Mouse (Mus musculus): Measurements from ENCODE around the gene Neurog1. TPM values are rescaled to one million over a fixed set of nuclear protein-coding genes. Genes with fewer than 3 reads are reported as not detected.

Gene Neurog1
- total and polyA plus RNA-seq, 3 experiments = not detected

DNA sequence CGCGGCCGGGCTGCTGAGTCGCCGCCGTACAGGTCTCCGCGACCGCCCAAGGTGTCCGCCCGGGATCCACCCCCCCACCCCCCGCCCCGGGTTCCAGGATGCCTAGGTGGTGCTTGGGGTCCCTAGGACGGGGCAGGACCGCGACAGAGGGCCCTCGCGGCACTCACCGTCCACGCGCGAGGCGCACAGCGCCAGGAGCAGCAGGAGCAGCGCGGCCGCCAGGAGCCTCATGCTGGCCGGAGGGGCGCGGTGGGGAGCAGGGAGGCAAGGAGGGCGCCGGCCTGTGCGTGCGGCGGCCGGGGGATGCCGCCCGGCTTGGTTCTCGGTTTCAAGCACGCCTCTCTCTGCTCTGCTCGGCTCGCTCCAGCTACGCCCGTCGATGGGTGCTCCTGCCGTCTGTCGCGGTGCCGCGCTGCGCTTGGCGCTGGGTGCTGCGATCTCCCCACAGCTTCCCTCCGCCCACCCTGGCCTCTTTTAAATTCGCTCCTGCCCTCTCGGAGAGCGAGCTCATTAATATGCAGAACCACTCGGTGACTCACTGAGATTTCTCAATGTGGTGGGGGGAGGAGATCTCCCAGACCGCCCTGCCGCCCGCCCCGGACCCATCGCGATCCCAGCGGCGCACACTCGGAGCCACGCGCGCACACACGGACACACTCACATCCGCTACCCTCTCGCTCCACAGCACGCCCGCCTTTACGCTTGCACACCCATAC, 44.1 kb upstream of the Neurog1 start, which contains the start of gene Cxcl14:
Gene Cxcl14, minus strand, starts transcription at position 609 of the 716 bp plus-strand sequence.
- Histone ChIP-seq H3K36me3 (ENCODE audit: control insufficient read depth in 1 of 2, insufficient read depth in 2 of 2, low read length in 2 of 2) (no peaks in the 10 kb centered on the region), H3K27me3 (ENCODE audit: control insufficient read depth in 1 of 2, insufficient read depth in 2 of 2, low read length in 2 of 2) (no peaks in the 10 kb centered on the region), H3K4me1 (ENCODE audit: control insufficient read depth in 1 of 2, insufficient read depth in 2 of 2, low read length in 2 of 2) (no peaks in the 10 kb centered on the region), H3K9ac (ENCODE audit: control insufficient read depth, low read depth, low read length, poor library complexity, severe bottlenecking) (no peak within 1 kb of the TSS), H3K27ac (ENCODE audit: control insufficient read depth, low read depth, low read length) (no peak within 1 kb of the TSS), H3K79me2 (ENCODE audit: control insufficient read depth, insufficient read depth, low read length, poor library complexity) (no peaks in the 10 kb centered on the region), H3K9me3 (replicated peaks; ENCODE audit: insufficient read depth, low read length) (no peaks in the 10 kb centered on the region), H3K4me3 (ENCODE audit: control insufficient read depth in 1 of 2, insufficient read depth in 1 of 2, low read depth in 2 of 2, low read length in 2 of 2) (no peak within 1 kb of the TSS)
- DNase-seq (ENCODE audit: low read depth, low spot score) = no peak
- no peak for TF ChIP-seq GATA1 (IDR thresholded peaks at IDR 0.05; ENCODE audit: low read depth, low read length)
- no peak for TF ChIP-seq MXI1 (IDR thresholded peaks at IDR 0.05; ENCODE audit: low read depth, low read length)
- no peak for TF ChIP-seq EP300 (IDR thresholded peaks at IDR 0.05; ENCODE audit: low read depth in 1 of 2, low read length in 2 of 2)
- TF ChIP-seq GABPA (IDR thresholded peaks at IDR 0.05; ENCODE audit: low read depth, low read length) = no peak
- no peak for TF ChIP-seq POLR2AphosphoS2 (IDR thresholded peaks at IDR 0.05; ENCODE audit: low read length)
- no peak for TF ChIP-seq TBP (IDR thresholded peaks at IDR 0.05; ENCODE audit: low read depth, low read length)
- TF ChIP-seq SMC3 (IDR thresholded peaks at IDR 0.05; ENCODE audit: low read depth, low read length) = no peak
- no peak for TF ChIP-seq MYB (IDR thresholded peaks at IDR 0.05; ENCODE audit: low read depth, low read length)
- TF ChIP-seq JUND (IDR thresholded peaks at IDR 0.05; ENCODE audit: low read depth, low read length) = no peak
- TF ChIP-seq NRF1 (IDR thresholded peaks at IDR 0.05; ENCODE audit: insufficient read depth, low read depth, low read length, poor library complexity, severe bottlenecking) = no peak
- no peak for TF ChIP-seq POLR2A (IDR thresholded peaks at IDR 0.05; ENCODE audit: control insufficient read depth in 1 of 2, insufficient read depth in 1 of 2, low read depth in 1 of 2, low read length in 2 of 2, poor library complexity in 1 of 2)
- no peak for TF ChIP-seq UBTF (IDR thresholded peaks at IDR 0.05; ENCODE audit: borderline replicate concordance, insufficient read depth, low read depth, low read length)
- TF ChIP-seq ZMIZ1 (IDR thresholded peaks at IDR 0.05; ENCODE audit: low read depth, low read length) = no peak
- TF ChIP-seq HCFC1 (IDR thresholded peaks at IDR 0.05; ENCODE audit: low read depth, low read length) = no peak
- TF ChIP-seq SIN3A (IDR thresholded peaks at IDR 0.05; ENCODE audit: low read length) = no peak
- TF ChIP-seq USF2 (IDR thresholded peaks at IDR 0.05; ENCODE audit: borderline replicate concordance in 1 of 2, insufficient read depth in 1 of 2, low read depth in 1 of 2, low read length in 2 of 2) = no peak
- TF ChIP-seq CTCF (IDR thresholded peaks at IDR 0.05 in 2 of 3, conservative IDR thresholded peaks at IDR 0.05 in 1 of 3; ENCODE audit: control insufficient read depth in 1 of 3, insufficient read depth in 1 of 3, low read depth in 2 of 3, low read length in 3 of 3, poor library complexity in 1 of 3, severe bottlenecking in 1 of 3) = no peak
- TF ChIP-seq ZKSCAN1 (IDR thresholded peaks at IDR 0.05; ENCODE audit: low read depth, low read length) = no peak
- no peak for TF ChIP-seq KAT2A (conservative IDR thresholded peaks at IDR 0.05; ENCODE audit: low read depth, low read length)
- no peak for TF ChIP-seq ZC3H11A (IDR thresholded peaks at IDR 0.05; ENCODE audit: low read depth, low read length)

DNA sequence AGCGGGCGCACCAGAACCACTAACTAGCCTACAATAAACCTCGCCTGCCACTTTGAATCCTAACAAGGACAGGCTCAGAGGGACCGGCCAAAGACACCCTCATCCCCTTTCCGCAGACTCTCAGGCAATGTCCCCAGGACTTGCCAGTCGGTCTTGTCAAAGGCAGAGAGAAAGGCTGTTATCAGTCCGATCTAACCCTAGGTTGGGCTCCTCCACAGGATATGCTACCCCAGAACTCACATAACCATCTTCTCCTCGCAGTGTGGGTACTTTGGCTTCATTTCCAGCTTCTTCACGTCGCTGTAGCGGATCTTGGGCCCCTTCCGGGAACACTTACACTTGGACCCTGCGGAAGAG, 43.6 kb upstream of the Neurog1 start:
- Histone ChIP-seq H3K4me1 (ENCODE audit: control insufficient read depth in 1 of 2, insufficient read depth in 2 of 2, low read length in 2 of 2) (no peaks in the 10 kb centered on the region), H3K9ac (ENCODE audit: control insufficient read depth, low read depth, low read length, poor library complexity, severe bottlenecking) (no peak overlapping the region), H3K9me3 (replicated peaks; ENCODE audit: insufficient read depth, low read length) (no peaks in the 10 kb centered on the region), H3K27me3 (ENCODE audit: control insufficient read depth in 1 of 2, insufficient read depth in 2 of 2, low read length in 2 of 2) (no peaks in the 10 kb centered on the region), H3K4me3 (ENCODE audit: control insufficient read depth in 1 of 2, insufficient read depth in 1 of 2, low read depth in 2 of 2, low read length in 2 of 2) (no peak overlapping the region), H3K27ac (ENCODE audit: control insufficient read depth, low read depth, low read length) (no peak overlapping the region), H3K79me2 (ENCODE audit: control insufficient read depth, insufficient read depth, low read length, poor library complexity) (no peaks in the 10 kb centered on the region), H3K36me3 (ENCODE audit: control insufficient read depth in 1 of 2, insufficient read depth in 2 of 2, low read length in 2 of 2) (no peaks in the 10 kb centered on the region)
- TF ChIP-seq CHD1 (IDR thresholded peaks at IDR 0.05; ENCODE audit: low read depth, low read length) = no peak
- TF ChIP-seq MAZ (IDR thresholded peaks at IDR 0.05; ENCODE audit: low read depth, low read length) = no peak
- TF ChIP-seq ETS1 (IDR thresholded peaks at IDR 0.05; ENCODE audit: low read depth, low read length) = no peak
- no peak for TF ChIP-seq ZC3H11A (IDR thresholded peaks at IDR 0.05; ENCODE audit: low read depth, low read length)
- no peak for TF ChIP-seq SMC3 (IDR thresholded peaks at IDR 0.05; ENCODE audit: low read depth, low read length)
- no peak for TF ChIP-seq HCFC1 (IDR thresholded peaks at IDR 0.05; ENCODE audit: low read depth, low read length)
- no peak for TF ChIP-seq TBP (IDR thresholded peaks at IDR 0.05; ENCODE audit: low read depth, low read length)
- DNase-seq (ENCODE audit: low read depth, low spot score) = no peak
